Mouse (Mus musculus): ENCODE results near the gene Ccdc169.

Ccdc169 gene

DNA sequence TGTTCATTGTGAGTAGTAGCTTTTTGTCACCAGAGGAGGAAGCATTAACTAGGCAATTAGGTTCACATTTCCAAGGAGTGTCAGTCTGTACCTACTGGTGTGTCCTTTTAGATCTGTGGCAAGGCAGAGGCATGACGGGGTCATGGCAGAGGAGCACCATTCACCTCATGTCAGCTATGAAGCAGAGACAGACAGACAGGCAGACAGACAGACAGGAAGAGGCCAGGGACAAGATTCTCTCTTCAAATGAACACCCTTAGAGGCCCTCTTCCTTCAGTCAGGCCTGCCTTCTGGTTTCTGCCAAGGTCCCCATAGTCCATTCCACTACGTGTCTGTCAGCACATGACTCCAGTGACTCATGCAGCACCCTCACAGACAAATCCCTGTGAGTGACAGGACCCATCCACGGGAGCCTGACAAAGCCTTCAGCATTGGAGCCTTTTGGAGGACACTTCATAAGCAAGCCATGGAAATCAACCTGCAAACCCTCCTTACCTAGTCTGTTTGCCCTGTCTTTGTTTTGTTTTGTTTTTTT, 14.7 kb upstream of the Ccdc169 start:
- no peak for DNase-seq (ENCODE audit: low spot score in 2 of 2)

DNA sequence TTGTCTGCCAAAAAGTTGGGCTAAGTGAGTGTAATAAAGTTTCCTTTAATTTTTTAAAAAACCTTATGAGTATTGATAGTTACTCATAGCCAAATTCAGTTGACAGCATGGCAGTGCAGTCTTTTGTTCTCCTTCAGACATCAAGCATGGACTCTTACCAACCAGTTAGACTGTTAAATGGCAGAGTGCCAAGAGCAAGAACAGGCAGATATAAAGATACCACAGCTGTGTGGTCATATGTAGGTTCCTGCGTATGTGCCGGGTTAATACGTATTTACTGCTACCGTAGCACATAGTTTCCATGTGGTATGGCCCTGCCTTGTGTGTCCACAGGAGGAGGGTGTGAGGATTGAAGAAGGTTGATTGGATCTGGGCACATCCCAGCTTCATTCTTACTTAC, 14.1 kb upstream of the Ccdc169 start:
- DNase-seq (ENCODE audit: low spot score in 2 of 2), result no peak

DNA sequence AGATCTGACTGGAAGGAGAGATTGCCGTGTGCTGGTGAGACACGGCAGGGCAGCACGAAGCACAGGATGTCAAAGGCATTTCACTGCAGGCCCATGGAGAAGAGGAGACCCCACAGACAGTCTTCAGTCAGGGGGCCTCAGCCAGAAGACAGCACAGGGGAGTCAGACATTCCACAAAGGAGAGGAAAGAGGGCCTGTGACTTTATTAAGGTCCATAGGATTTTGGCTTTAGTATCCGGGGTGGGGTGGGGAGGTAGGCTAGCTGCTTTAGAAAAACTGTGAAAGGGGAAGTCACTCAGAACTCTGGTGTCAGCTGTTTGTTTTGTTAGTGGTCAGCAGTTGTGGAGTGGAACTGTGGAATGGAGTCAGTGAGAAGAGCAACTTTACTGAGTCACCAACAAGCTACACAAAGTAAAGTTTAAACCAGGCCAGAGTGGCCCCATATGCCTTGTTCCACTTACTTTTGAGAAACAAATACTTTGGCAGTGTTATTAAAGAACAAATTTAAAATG, 7.9 kb upstream of the Ccdc169 start:
- no peak for DNase-seq (ENCODE audit: low spot score in 2 of 2)

DNA sequence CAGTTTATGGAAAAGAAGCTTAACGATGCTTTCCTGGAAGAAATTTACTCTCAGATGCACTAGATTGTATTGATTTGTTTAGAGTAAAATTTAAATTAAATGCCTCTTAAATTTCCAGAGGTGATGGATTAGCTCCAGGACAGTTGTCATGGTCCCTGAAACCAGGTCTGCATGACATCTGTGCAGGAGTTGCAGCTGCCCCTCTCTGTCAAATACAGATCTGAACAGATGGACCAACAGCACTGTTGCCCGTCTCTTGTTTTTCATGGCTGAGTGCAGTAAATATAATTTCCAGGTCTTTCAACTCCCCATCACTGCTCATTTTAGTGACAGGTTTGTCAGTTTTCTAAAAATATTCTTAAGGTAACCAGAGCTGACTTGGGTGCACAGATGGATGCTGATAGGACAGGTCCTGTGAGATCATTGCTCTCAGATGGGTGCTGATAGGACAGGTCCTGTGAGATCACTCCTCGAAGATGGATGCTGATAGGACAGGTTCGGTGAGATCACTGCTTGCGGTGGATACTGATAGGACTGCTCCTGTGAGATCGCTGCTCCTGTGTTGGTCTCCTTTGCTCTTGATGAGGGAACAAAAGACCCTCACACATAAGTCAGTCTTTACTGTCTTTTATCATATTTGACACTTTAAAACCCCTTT, 5.4 kb upstream of the Ccdc169 start:
- no peak for DNase-seq (ENCODE audit: low spot score in 2 of 2)

DNA sequence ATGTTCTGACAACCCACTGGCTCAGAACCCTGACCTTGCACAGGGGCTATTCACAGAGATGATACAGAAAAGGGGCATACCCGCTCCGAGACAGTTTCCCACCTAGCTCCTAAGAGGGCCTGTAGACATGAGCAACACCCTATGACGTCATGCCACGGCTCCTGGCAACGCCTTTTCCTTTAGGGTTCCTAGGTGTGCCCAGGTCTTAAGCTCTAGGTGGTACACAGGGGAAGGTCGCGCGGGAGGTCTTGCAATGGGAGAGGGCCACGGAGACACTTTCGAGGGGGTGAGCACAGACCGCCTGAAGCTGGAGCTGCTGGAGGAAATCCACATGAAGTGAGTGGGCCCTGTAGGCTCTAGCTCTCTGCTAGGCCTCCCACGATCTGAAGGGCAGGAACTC, 2.7 kb downstream of the Ccdc169 start:
- DNase-seq (ENCODE audit: low spot score in 2 of 2), result no peak

DNA sequence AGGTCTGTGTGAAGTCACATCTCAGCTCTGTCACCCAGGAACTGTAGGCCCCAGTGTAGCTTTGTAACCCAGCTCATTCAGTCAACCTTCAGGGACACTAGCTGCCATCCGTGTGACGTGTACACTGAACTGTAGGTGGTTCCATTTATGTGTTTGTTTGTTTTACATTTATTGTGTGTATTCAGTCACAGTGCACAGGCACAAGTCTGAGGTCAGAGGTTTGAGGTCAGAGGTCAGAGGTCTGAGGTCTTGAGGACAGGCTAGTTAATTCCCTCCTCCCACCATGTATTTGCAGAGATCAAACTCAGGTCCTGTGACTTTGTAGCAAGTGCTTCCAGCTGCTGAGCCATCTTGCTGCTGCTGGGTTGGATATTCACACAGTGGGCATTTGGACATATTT, 4.3 kb downstream of the Ccdc169 start:
- DNase-seq (ENCODE audit: low spot score in 2 of 2), result no peak

DNA sequence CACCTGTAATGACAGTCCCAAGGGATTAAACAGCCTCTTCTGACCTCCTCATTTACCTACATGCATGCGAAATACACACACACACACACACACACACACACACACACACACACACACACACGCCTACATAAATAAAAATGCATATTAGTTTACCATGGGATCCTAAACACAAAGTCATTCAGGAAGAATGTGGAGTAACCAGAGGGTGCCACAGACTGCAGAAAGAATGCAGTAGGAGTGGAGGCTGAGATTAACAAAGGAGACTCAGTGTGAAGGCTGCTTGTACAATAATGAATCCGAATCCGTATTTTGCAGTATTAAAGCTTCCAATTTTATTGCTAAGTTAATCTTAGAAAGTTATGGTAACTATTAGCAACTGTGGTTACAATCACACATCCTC, 7.8 kb downstream of the Ccdc169 start:
- DNase-seq (ENCODE audit: low spot score in 2 of 2), result no peak

DNA sequence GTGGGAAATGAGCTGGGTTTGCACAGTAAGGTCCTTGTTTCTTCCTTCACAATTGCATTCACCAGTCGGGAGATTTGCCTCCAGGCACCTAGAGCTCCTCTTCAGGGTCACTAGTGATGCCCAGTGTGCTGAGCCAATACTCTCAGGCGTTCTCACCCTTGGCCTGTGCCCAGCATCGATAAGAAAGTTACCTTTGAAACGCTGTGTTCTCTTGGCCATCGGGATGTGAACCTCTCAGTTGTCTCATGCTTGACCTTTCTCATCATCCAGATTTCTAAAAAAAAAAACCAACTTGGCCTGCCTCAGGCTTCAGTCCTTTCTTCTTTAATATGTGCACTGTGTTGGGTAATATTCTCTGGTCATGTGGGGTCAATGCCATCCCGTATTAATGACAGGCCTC, 9.3 kb downstream of the Ccdc169 start:
- DNase-seq (ENCODE audit: low spot score in 2 of 2), result no peak

DNA sequence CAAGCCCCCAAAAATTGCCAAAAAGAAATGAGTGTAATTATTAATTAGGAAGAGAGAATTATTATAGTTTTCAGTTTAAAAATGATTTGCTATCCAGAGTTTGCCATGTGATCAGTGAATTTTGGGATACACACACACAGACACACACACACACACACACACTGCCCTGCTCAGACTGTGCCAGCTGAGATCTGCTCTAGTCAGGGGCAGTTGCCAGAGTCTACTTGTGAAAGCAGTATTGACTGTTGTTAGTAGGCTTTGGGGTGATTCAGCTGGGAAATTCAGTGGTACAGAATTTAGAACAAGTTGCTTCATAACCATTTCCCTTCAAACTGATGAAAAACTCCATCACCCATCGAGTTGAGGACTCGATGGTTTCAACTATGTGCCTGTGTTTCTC, 10.0 kb downstream of the Ccdc169 start:
- no peak for DNase-seq (ENCODE audit: low spot score in 2 of 2)

DNA sequence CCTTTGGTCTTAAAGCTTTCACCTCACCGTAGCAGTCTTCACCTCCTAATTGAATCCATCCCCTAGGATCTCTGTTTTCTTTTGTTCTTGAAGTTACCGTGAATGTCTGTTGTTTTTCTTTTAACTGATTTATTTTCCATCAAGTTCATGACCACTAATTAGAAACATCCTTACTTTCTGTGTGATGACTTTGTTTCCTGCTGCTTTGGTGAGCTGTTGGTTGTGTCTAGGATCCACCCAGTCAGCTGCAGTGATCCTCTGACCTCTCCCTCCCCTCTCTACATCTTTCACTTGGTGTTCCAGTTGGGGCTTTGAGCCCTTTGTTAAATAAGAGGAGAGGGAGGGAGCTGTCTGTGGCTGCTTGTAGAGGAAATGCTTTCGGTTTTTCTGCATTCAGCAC, 11.0 kb downstream of the Ccdc169 start:
- DNase-seq (ENCODE audit: low spot score in 2 of 2), result no peak

DNA sequence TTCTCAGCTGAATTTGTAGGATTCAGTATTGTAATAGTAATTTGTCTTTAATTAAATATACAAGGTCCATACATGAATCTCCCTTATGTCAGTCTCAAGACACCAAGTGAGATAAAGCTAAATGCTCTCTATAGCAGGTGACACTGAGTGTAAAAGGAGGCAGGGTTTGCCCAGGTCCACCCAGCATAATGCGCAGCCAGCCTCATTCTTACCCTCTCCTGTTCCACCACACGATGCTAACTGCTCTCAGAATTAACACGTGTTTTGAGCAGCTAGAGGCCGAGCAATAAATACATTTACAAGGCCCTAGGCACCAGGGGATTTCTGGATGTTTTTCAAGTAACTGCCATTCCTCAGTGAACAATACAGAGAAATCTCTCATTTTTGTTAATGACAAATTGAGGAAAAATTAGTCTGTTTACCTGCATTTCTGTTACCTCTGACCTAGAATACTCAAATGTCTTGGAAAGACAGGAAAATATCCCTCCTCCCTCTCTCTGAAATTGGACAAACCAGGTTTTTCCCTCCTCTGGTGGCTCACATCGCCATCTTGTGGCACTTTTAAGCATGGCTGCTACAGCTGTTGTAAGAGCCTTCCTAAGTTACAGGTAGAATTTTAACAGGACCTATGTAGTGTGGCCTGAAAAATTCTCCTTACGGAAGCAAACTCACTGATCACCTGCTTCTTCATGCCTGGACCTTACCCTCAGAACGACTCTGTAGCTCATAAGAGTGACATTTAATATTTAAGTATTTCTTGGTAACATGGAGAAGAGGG, 14.7 kb downstream of the Ccdc169 start:
- DNase-seq (ENCODE audit: low spot score in 2 of 2), result peak in 1 of 2 experiments; percentile 74

DNA sequence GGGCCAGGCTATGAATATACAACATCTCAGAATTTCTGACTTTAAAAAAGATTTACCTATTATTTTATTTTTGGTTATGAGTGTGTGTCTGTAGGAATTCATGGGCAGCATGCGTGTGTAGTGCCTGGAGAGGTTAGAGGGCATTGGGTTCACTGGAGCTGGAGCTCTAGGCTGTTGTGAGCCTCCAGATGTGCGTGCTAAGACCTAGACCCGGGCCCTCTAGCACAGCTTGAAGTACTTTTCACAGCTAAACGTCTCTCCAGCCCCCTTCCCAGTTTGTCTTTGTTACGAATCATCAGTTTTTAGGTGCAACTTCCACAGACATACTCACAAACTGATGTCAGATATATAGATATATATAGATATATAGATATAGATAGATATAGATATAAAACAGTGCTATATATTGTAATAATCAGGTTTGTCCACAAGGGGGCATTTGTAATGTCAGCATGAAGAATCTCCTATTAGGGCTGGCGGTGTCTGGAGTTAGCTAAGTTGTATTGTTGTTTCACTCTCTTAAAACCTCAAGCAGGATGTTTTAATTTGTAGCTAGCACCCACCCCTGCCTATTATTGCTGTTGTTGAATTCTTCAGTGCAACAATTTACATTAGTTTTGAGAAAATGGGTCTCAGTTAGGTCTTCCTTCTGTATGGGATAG, 15.7 kb downstream of the Ccdc169 start:
- no peak for DNase-seq (ENCODE audit: low spot score in 2 of 2)

DNA sequence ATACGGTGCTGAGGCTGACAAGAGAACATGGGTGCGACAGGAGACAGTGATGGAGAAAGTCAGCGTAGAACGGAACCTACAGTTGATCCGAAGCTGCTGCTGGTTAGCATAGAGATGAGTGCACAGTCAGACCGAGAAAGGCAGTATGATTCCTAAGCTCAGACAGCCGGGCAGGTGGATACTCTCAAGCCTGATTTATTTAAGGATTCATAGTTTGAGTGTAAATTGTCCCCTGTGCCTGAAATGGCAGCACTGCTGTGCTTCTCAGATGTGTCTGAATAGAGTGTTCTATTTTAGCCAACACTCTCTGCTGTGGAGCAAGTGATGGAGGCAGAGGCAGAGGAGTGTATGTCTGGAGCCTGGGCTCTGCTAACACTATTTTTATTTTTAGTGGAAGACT, 17.0 kb downstream of the Ccdc169 start:
- peak; percentile 36 to 58 for DNase-seq (ENCODE audit: low spot score in 2 of 2)

DNA sequence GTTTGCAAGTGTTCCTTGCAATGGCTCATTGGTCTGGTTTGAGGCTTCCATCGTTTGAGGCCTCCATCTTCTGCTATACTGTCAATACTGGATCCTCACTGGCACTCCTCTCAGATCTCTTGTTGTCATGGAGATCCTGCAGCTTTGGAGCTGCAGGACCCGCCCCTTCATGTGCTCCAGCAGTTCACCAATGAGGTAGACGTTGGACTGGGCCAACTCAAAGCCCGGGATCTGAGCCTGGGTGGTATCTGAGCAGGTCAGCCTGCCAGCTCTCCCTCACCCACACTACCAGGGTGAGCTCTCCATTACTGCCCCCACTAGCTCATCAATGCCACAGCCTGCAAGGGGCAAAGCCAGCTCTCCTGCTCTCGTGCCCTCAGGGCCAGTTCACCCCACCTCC, 20.3 kb downstream of the Ccdc169 start:
- no peak for DNase-seq (ENCODE audit: low spot score in 2 of 2)

DNA sequence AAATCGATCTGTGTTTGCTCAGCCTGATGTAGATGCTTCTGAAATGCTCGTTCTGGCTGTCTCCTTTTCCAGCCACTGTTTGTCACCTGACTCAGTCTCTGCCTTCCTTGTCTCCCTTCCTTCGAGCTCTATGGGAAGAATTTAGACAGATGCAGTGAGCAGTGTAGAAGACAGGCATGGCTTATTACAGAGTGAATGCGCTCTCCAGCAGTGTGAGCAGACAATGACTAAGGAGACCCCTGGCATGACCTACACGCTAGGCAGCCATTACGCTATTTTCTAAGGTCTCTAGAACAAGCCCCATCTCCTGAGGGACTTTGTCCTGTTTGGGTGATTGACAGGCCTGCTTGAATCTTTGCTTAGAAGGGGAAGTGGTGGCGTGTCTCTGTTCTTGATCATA, 24.0 kb downstream of the Ccdc169 start:
- no peak for DNase-seq (ENCODE audit: low spot score in 2 of 2)

DNA sequence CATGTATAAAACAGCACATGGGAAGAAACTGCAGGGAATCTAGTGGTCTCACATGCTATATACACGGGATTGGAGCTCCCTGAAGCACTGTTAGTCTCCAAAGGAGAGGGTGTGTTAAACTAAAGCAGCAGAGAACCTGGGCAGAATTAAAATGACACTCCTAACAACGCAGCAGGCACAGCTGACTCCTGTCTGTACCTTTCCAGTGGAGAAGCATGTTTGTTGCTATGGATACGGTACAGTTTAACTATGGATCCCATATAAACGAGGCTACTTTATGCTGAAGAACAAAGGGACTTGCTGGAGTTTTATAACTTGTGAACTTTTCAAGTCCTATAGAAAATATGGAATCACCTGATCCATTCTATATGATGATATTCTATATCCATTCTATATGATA, 26.4 kb downstream of the Ccdc169 start:
- DNase-seq (ENCODE audit: low spot score in 2 of 2), result no peak

DNA sequence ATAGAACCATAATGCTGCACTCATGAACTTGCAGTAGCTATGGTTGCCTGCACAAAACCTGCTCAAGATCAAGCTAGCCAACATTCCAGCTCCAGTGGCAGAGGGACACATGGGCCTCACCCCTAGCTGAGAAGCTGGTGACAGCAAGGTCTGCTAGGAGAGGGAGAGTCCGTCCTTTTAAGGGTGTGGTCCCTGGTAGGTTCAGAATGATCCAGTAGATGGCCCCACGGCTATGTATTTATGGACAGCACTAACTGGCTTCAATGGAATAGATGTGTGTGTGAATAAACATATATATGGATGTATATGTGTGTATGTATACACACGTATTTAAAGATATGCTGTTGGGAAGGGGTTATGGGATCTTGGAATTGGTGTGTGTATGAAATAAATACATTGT, 35.3 kb downstream of the Ccdc169 start:
- DNase-seq (ENCODE audit: low spot score in 2 of 2), result no peak

DNA sequence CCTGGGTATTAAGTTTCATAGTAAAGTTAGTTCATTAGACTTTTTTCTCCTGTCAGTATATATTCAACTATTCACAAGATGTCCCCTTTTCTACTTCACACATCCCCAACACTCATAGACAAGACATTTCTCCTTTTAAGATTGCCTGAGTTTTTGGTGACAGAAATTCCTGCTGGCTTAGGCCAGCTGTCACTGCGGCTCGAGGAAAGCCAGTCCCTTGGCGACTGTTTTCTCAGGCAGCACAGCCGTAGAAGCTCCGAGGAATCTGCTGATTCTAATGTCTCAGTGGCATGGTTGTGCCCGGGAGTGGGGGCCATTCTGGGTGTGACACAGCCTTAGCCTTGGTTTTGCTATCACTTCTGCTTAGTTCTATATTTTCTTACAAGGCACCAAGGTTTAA, 40.1 kb downstream of the Ccdc169 start:
- DNase-seq (ENCODE audit: low spot score in 2 of 2), result no peak

DNA sequence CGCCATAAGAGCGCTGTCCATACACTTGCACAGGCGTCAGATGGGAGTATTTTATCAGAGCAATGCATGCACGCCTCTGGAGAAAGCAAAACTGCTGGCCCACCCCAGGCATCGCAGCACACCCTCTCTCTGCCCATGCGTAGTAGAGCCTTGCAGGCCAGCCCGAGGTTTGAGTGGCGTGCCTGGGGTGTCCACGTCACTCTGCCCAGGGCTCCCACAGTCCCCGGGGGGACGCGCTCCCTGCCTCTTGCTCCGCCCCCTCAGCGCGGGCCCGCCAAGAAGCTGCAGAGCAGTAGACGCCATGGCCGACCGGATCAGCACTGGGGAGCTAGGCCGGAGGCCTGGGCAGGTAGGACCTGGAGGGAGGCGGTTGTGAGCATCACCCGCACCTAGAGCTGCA, 44.6 kb downstream of the Ccdc169 start, which contains the start of gene Sohlh2:
TSS of gene Sohlh2 (plus strand) at position 263 of the 400 bp plus-strand sequence.
- no peak for DNase-seq (ENCODE audit: low spot score in 2 of 2)

DNA sequence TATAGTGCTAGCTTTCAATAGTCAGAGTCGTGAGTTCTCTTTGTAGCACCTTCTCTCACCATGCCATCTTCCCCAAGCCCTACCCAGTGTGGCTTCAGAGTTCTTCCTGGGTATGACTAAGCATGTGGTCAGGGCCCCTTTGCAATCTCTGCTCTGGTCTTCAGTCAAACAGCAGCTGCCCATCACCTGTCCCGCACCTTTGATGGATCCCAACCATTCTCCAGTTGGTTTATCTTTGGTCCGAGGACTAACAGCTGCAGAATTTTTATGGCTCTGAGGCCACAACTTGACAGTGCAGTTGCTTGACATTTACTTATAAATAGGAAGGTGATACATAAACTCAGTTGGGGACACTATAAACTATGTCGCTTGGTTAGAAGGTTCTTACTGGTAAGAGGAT, 54.5 kb downstream of the Ccdc169 start:
- no peak for DNase-seq (ENCODE audit: low spot score in 2 of 2)

DNA sequence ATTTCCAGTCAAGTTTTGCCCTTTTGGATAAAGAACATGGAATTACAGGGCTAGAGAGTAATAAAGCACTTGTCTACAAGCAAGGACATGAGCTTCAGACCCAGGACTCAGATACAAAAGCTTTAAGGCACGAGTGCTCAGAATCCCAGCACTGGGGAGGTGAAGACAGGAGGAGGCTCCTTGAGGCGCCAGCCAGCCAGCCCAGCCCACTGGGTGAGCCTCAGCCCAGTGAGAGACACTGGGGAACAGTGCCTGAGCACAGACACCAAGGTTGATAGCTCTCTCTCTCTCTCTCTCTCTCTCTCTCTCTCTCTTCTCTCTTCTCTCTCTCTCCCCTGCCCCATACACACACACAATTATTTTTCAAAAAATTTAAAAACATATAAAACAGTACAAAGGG, 56.2 kb downstream of the Ccdc169 start:
- DNase-seq (ENCODE audit: low spot score in 2 of 2), result no peak

DNA sequence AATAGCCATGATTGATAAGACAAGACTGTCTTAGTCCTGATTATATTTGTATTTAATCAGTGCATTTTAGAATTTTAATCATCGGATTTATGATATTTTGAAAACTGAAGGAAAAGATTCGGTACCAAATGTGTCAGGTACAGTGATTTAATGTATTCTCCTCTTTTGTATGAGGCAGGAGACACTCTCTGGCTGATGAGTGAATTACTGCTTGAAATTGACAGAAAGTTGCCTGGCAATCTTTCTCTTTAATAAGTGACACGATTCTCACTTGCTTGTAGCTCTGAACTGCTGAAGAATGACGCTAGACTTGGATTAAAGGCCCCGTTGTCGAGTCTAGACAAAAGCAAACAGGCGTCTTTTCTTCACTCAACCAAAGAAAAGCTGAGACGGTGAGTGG, 57.7 kb downstream of the Ccdc169 start:
- DNase-seq (ENCODE audit: low spot score in 2 of 2), result no peak

All from left cerebral cortex, adult 9 months (tissue).